29 mouse cellular contexts compared by ENCODE assay signal in the genomic region with DNA sequence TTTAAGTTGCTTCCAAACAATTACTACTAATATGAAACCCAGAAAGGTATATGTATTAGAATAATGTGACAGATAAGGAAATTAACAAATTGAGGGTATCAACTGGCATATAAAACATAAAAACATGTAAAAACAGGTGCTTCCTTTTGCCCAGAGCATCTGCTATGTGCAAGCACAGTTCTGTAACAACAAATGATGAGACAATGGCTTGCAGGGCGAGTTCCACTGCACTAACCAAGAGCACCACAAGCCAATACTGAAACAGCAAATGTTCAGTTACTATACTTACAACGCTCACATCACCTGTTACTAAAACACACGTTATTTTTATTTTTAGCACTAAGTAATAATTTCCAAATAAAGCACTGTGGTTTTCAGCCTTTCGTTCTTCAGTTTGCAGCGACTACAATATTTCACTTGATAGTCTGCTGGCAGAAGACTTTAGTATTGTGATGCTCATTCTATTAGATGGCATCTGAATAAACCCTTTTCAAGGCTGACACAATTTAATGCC.
"Had no signal": no experiment of that assay in that cellular context is flagged by ENCODE, and none has a peak within 500 bp of the region (broad histone marks: within the 10 kb centered on the region; RNA-seq: fewer than 3 reads in every experiment).

No protein-coding gene starts in this region.

- H3K4me1 ChIP-seq: limb, embryonic 10.5 days; limb, embryonic 12.5 days; limb, embryonic 13.5 days; limb, embryonic 15.5 days; liver, embryonic 12.5 days; lung, embryonic 15.5 days; midbrain, embryonic 10.5 days; midbrain, embryonic 12.5 days; midbrain, embryonic 13.5 days; midbrain, embryonic 15.5 days had no signal

- H3K4me3 ChIP-seq: left cerebral cortex, adult 2 months; limb, embryonic 10.5 days; limb, embryonic 12.5 days; limb, embryonic 13.5 days; limb, embryonic 15.5 days; liver, embryonic 12.5 days; liver, embryonic 13.5 days; liver, embryonic 15.5 days; lung, embryonic 15.5 days; megakaryocyte, embryonic 14.5 days; midbrain, embryonic 10.5 days; midbrain, embryonic 12.5 days; midbrain, embryonic 13.5 days; midbrain, embryonic 15.5 days had no signal

- H3K27me3 ChIP-seq: limb, embryonic 12.5 days; limb, embryonic 13.5 days; limb, embryonic 15.5 days; liver, embryonic 12.5 days; liver, embryonic 13.5 days; liver, embryonic 15.5 days; lung, embryonic 15.5 days; megakaryocyte, embryonic 14.5 days; midbrain, embryonic 12.5 days; midbrain, embryonic 13.5 days; midbrain, embryonic 15.5 days had no signal

- H3K9ac ChIP-seq: limb, embryonic 12.5 days; limb, embryonic 13.5 days; limb, embryonic 15.5 days; liver, embryonic 12.5 days; liver, embryonic 13.5 days; liver, embryonic 14.5 days; liver, embryonic 15.5 days; liver, postnatal 0 days; lung, embryonic 14.5 days; lung, embryonic 15.5 days; midbrain, embryonic 12.5 days; midbrain, embryonic 13.5 days; midbrain, embryonic 15.5 days had no signal

- H3K27ac ChIP-seq: left cerebral cortex, adult 2 months; limb, embryonic 10.5 days; limb, embryonic 12.5 days; limb, embryonic 13.5 days; limb, embryonic 15.5 days; liver, embryonic 12.5 days; liver, embryonic 13.5 days; liver, embryonic 14.5 days; liver, embryonic 15.5 days; lung, embryonic 15.5 days; macrophage; midbrain, embryonic 10.5 days; midbrain, embryonic 12.5 days; midbrain, embryonic 13.5 days; midbrain, embryonic 15.5 days had no signal

- H3K4me2 ChIP-seq: limb, embryonic 12.5 days; limb, embryonic 13.5 days; limb, embryonic 15.5 days; liver, embryonic 11.5 days; liver, embryonic 12.5 days; liver, embryonic 13.5 days; liver, embryonic 15.5 days; lung, embryonic 14.5 days; lung, embryonic 15.5 days; midbrain, embryonic 11.5 days; midbrain, embryonic 12.5 days; midbrain, embryonic 13.5 days; midbrain, embryonic 15.5 days had no signal

- DNase-seq: left cerebral cortex, postnatal 4 days; liver; liver, embryonic 13.5 days; liver, postnatal 0 days; lung, adult 18-20 months; lung, adult 2 months; lung, embryonic 14.5 days; lung, postnatal 10 days; lung, postnatal 14 days; lung, postnatal 36 days; lung, postnatal 4 days; midbrain, embryonic 14.5 days had no signal
